Mouse (Mus musculus): ENCODE measurements around the gene Kbtbd12.

Gene Kbtbd12

GRCm38 (mm10) chr6:88502030-88502970 lies 135.4 kb downstream of the Kbtbd12 start:
- no peak for DNase-seq (ENCODE audit: low read depth, low spot score)

- no peak for DNase-seq (ENCODE audit: low read depth, low spot score)
Measured at GRCm38 (mm10) chr6:88500405-88500767, 137.4 kb downstream of the Kbtbd12 start.

GRCm38 (mm10) chr6:88499481-88500404 lies 138.0 kb downstream of the Kbtbd12 start:
- DNase-seq (ENCODE audit: low read depth, low spot score): peak; percentile 71
